Mouse (Mus musculus): ENCODE results near the gene Mapk8ip3. TPM values are rescaled to one million over a fixed set of nuclear protein-coding genes. Genes with fewer than 3 reads are reported as not detected.
"Not testable (repeated sequence)": the region's sequence is repeated elsewhere in the genome, so short reads cannot be mapped to it uniquely, and the experiment has no call there.

The Mapk8ip3 gene
- polyA plus RNA-seq (2014; fragmentation: Nextera tagmentation; extraction: Ambion mirVana) = 31.7 and 36.5 TPM in 2 replicates

DNA sequence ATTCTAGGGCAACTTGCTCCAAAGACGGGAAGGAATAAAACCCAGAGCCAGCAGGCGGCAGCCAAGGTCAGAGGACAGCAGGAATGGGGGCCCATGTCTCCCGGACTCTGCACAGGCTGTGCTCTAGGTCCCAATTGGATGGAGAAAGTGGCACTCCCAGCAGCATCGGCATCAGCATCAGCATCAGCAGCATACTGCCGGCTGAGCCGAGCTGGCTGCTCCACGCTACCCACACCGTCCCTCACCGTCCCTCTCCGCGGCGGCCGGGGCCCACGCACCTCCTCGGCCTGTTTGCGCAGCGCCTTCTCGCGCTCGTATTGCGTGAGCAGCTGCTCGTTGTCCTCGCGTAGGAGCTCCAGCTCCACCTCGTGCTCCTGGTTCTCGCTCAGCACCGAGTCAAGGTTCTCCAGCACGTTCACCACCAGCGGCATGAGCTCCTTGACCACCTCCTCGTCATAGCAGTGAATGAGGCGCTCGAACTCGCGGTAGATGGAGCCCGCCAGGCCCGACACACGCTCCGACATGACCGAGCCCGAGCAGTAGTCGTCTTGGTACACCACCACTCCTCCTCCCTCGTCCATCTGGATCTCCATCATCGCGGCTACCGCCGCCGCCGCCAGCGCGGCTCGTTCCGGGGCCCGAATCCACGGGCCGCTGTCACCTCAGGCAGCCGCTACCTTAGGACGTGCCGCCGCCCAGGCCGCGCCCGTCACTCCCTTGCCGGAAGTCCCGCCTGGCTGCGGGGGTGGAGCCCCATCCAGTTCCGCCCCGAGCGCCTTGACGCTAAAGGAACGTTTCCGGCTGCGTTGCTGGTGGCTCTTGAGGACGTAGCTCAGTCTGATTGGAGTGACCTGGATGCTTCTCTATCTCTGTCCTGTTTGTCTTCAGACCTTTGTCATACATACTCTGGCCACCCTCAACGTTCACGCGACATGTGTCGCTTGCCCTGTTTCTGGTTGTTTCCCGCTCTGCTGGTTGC is at the start of gene Mapk8ip3:
TSS of gene Mapk8ip3 (minus strand) at position 719 of the 979 bp plus-strand sequence.
- peak within 1 kb of the TSS; percentile 90 for H3K4me3 ChIP-seq (ENCODE audit: low read depth, low read length)
- no peaks in the 10 kb centered on the region for H3K9me3 ChIP-seq (ENCODE audit: control insufficient read depth, low read length)
- WGBS = under 1% methylated on average over 78 of the region's 78 CpGs
- no peaks in the 10 kb centered on the region for H3K27me3 ChIP-seq (ENCODE audit: control insufficient read depth, insufficient read depth, low read length)
- H3K36me3 ChIP-seq (ENCODE audit: control insufficient read depth, insufficient read depth, low read length) = no peaks in the 10 kb centered on the region
- DNase-seq (ENCODE audit: low spot score, missing footprints) (peak; percentile 99), ATAC-seq (ENCODE audit: low FRiP score) (peak; percentile 97)
- H3K4me1 ChIP-seq (ENCODE audit: control insufficient read depth, insufficient read depth, low read length) = peaks cover 12% of the 10 kb centered on the region
- H3K27ac ChIP-seq (ENCODE audit: low read depth, low read length) = peak within 1 kb of the TSS; percentile 75; the same call in 1 of the 2 replicates
- peak within 1 kb of the TSS; percentile 74 for H3K4me2 ChIP-seq
- H3K9ac ChIP-seq (ENCODE audit: low read length) = peak within 1 kb of the TSS; percentile 85

DNA sequence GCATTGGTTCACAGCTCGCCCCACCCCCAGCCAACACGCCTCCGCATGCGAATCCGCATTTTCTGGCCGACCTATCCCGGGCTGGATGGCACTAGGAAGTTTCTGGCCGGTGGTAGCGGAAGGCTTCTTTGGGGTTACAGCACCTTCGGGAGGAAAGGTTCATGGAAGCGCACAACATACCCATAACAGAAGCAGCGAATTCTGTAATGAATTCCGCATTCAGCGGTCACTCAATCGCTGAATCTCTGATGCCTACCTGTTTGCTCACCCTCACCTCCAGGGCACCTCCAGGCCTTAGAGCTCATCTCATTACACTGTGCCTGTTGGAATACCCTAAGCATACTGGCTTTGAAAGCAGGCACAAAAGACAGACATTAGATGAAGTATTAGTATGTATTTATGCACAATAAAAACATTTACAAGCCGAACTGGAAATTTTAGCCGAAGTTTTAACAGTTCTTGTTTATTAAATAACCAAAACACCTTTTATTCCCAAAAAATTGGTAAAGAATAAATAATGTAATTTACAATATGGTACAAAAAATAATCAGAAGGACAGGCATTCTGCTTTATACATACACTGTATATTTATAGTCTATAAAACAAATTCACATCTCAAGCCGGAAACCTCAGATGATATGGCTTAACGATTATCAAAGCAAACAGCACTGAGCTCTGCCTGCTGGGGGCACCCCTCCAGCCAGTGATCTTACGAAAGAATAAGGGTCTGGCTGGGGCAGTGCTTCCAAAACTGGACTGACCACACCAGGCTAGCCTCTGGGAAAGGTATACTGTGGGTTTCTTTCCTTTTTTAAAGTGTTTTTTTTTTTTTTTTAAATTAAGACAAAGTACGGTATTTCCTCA is 24.3 kb upstream of the Mapk8ip3 start:
- Histone ChIP-seq H3K4me3 (ENCODE audit: low read depth, low read length) (peak overlapping the region; percentile 88), H3K4me1 (ENCODE audit: control insufficient read depth, insufficient read depth, low read length) (peaks cover 10% of the 10 kb centered on the region), H3K27ac (ENCODE audit: low read depth, low read length) (no peak overlapping the region), H3K27me3 (ENCODE audit: control insufficient read depth, insufficient read depth, low read length) (no peaks in the 10 kb centered on the region), H3K9ac (ENCODE audit: low read length) (no peak overlapping the region), H3K4me2 (peak overlapping the region; percentile 45), H3K36me3 (ENCODE audit: control insufficient read depth, insufficient read depth, low read length) (peaks cover 23% of the 10 kb centered on the region), H3K9me3 (ENCODE audit: control insufficient read depth, low read length) (no peaks in the 10 kb centered on the region)
- no peak for DNase-seq (ENCODE audit: low spot score, missing footprints)
- 17% methylated on average over 21 of the region's 21 CpGs for WGBS
- ATAC-seq (ENCODE audit: low FRiP score) = peak; percentile 61

DNA sequence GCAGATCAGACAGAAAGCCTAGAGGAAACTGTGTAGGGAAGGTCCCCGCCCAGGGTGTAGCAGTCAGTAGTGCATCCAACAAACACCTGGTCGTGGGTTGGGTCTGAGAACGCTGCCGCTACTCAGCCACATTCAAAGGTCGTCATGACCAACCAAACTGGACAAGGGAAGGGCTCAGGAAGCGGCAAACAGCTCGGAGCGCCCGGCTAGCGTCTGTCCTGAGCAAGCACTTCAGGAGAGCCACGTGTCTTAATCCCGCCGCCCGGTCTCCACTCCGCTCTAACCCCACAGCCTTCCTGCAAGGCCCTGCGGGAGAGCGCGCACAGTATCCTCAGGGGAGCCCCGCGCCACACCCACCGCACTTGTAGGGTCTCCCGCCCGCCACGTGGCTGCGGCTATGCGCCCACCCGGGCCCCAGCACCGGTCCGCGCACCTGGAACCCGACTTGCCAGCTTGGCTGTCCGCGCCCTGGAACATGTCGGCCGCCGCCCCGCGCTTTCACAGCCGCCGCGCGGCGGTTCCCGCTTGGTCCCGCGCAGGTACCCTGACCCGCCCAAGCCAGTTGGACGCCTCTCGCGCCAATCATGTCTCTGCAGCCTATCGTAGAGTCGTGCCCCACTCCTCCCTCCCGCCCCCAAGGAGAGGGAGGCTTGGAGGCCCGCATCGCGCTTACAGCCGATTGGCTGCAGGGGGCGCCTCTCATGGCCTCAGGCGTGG is 23.5 kb upstream of the Mapk8ip3 start, which contains the start of gene Jpt2:
TSS of gene Jpt2 (minus strand) at position 555 of the 717 bp plus-strand sequence.
- Histone ChIP-seq H3K27ac (ENCODE audit: low read depth, low read length) (peak within 1 kb of the TSS; percentile 76), H3K4me1 (ENCODE audit: control insufficient read depth, insufficient read depth, low read length) (peaks cover 10% of the 10 kb centered on the region), H3K9me3 (ENCODE audit: control insufficient read depth, low read length) (no peaks in the 10 kb centered on the region), H3K4me2 (peak within 1 kb of the TSS; percentile 77), H3K4me3 (ENCODE audit: low read depth, low read length) (peak within 1 kb of the TSS; percentile 88), H3K36me3 (ENCODE audit: control insufficient read depth, insufficient read depth, low read length) (peaks cover 20% of the 10 kb centered on the region), H3K27me3 (ENCODE audit: control insufficient read depth, insufficient read depth, low read length) (no peaks in the 10 kb centered on the region), H3K9ac (ENCODE audit: low read length) (peak within 1 kb of the TSS; percentile 94)
- ATAC-seq (ENCODE audit: low FRiP score) = peak; percentile 100
- WGBS = under 1% methylated on average over 50 of the region's 59 CpGs
- DNase-seq (ENCODE audit: low spot score, missing footprints) = peak; percentile 99

GRCm38 (mm10) chr17:24959371-24959770 is 22.6 kb upstream of the Mapk8ip3 start:
- H3K9me3 ChIP-seq (ENCODE audit: control insufficient read depth, low read length) = no peaks in the 10 kb centered on the region
- no peak overlapping the region for H3K27ac ChIP-seq (ENCODE audit: low read depth, low read length)
- peak overlapping the region; percentile 77 for H3K4me2 ChIP-seq
- no peaks in the 10 kb centered on the region for H3K27me3 ChIP-seq (ENCODE audit: control insufficient read depth, insufficient read depth, low read length)
- peaks cover 21% of the 10 kb centered on the region for H3K36me3 ChIP-seq (ENCODE audit: control insufficient read depth, insufficient read depth, low read length)
- H3K9ac ChIP-seq (ENCODE audit: low read length) = peak overlapping the region; percentile 94
- 56% methylated on average over 8 of the region's 8 CpGs for WGBS
- DNase-seq (ENCODE audit: low spot score, missing footprints) (peak; percentile 85), ATAC-seq (ENCODE audit: low FRiP score) (no peak)
- peak overlapping the region; percentile 88 for H3K4me3 ChIP-seq (ENCODE audit: low read depth, low read length)
- peaks cover 10% of the 10 kb centered on the region for H3K4me1 ChIP-seq (ENCODE audit: control insufficient read depth, insufficient read depth, low read length)

DNA sequence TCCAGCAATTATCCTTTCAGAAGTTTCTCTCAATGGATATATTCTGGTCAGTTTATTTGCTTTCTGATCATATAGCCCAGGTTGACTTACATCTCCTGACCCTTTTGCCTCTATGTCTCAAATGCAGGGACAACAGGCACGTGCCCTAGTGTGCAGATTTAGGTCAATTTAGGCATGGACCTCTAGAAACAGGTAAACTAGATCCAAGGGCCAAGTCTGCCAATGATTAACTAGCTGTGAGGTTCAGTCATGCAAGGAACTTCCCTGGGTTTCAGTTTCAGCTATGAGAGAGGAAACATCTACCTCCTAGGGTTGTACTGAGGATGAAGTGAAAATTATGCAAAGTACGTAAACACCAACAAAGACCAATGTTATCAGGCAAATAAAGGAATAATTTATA is 16.5 kb upstream of the Mapk8ip3 start:
- no peak overlapping the region for H3K4me2 ChIP-seq
- 89% methylated on average over 2 of the region's 2 CpGs for WGBS
- H3K9ac ChIP-seq (ENCODE audit: low read length) = no peak overlapping the region
- no peak overlapping the region for H3K4me3 ChIP-seq (ENCODE audit: low read depth, low read length)
- H3K27ac ChIP-seq (ENCODE audit: low read depth, low read length) = no peak overlapping the region
- ATAC-seq (ENCODE audit: low FRiP score) (no peak), DNase-seq (ENCODE audit: low spot score, missing footprints) (no peak)
- no peaks in the 10 kb centered on the region for H3K9me3 ChIP-seq (ENCODE audit: control insufficient read depth, low read length)
- H3K27me3 ChIP-seq (ENCODE audit: control insufficient read depth, insufficient read depth, low read length) = no peaks in the 10 kb centered on the region
- peaks cover 15% of the 10 kb centered on the region for H3K36me3 ChIP-seq (ENCODE audit: control insufficient read depth, insufficient read depth, low read length)
- no peaks in the 10 kb centered on the region for H3K4me1 ChIP-seq (ENCODE audit: control insufficient read depth, insufficient read depth, low read length)

GRCm38 (mm10) chr17:24950671-24951070 is 13.9 kb upstream of the Mapk8ip3 start:
- Histone ChIP-seq H3K4me3 (ENCODE audit: low read depth, low read length) (no peak overlapping the region), H3K4me2 (no peak overlapping the region), H3K9ac (ENCODE audit: low read length) (no peak overlapping the region), H3K27ac (ENCODE audit: low read depth, low read length) (no peak overlapping the region), H3K27me3 (ENCODE audit: control insufficient read depth, insufficient read depth, low read length) (no peaks in the 10 kb centered on the region), H3K9me3 (ENCODE audit: control insufficient read depth, low read length) (no peaks in the 10 kb centered on the region), H3K36me3 (ENCODE audit: control insufficient read depth, insufficient read depth, low read length) (peaks cover 24% of the 10 kb centered on the region), H3K4me1 (ENCODE audit: control insufficient read depth, insufficient read depth, low read length) (no peaks in the 10 kb centered on the region)
- DNase-seq (ENCODE audit: low spot score, missing footprints) (no peak), ATAC-seq (ENCODE audit: low FRiP score) (no peak)
- WGBS = 83% methylated on average over 2 of the region's 2 CpGs

DNA sequence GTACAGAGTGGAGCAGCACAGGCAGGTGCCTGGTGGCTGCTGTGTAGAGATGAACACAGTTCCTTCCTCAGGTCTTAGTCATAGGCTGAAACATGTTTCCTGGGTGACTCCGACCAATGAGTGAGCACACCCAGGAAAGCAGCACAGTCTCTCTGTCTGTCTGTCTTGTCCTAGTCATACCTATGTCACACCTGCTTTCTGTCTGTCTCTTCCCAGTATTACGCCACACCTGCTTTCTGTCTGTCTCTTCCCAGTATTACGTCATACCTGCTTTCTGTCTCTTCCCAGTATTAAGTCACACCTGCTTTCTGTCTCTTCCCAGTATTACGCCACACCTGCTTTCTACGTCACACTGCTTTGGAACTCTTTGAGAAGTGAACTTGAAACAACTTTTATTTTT is 11.4 kb upstream of the Mapk8ip3 start:
- DNase-seq (ENCODE audit: low spot score, missing footprints) (no peak), ATAC-seq (ENCODE audit: low FRiP score) (no peak)
- no peaks in the 10 kb centered on the region for H3K4me1 ChIP-seq (ENCODE audit: control insufficient read depth, insufficient read depth, low read length)
- H3K4me2 ChIP-seq = no peak overlapping the region
- no peak overlapping the region for H3K9ac ChIP-seq (ENCODE audit: low read length)
- WGBS = 92% methylated on average over 5 of the region's 5 CpGs
- H3K27me3 ChIP-seq (ENCODE audit: control insufficient read depth, insufficient read depth, low read length) = no peaks in the 10 kb centered on the region
- no peaks in the 10 kb centered on the region for H3K9me3 ChIP-seq (ENCODE audit: control insufficient read depth, low read length)
- peaks cover 17% of the 10 kb centered on the region for H3K36me3 ChIP-seq (ENCODE audit: control insufficient read depth, insufficient read depth, low read length)
- H3K27ac ChIP-seq (ENCODE audit: low read depth, low read length) = no peak overlapping the region
- no peak overlapping the region for H3K4me3 ChIP-seq (ENCODE audit: low read depth, low read length)

- not testable (repeated sequence) for H3K4me3 ChIP-seq (ENCODE audit: low read depth, low read length); H3K9me3 ChIP-seq (ENCODE audit: control insufficient read depth, low read length); ATAC-seq (ENCODE audit: low FRiP score); H3K4me2 ChIP-seq; H3K27me3 ChIP-seq (ENCODE audit: control insufficient read depth, insufficient read depth, low read length); H3K4me1 ChIP-seq (ENCODE audit: control insufficient read depth, insufficient read depth, low read length); DNase-seq (ENCODE audit: low spot score, missing footprints); H3K27ac ChIP-seq (ENCODE audit: low read depth, low read length); H3K9ac ChIP-seq (ENCODE audit: low read length)
- 100% methylated on average over 1 of the region's 1 CpGs for WGBS
- H3K36me3 ChIP-seq (ENCODE audit: control insufficient read depth, insufficient read depth, low read length) = peaks cover 18% of the 10 kb centered on the region
These were observed 6.8 kb upstream of the Mapk8ip3 start for GRCm38 (mm10) chr17:24943589-24943988.

Measured in midbrain, embryonic 11.5 days (tissue).